Mouse (Mus musculus) frontal cortex, postnatal 36 days (tissue): Measurements from ENCODE around the gene Rab11fip4.

Source experiments
- DNase-seq, 2 experiments: peaks; one replicate each; pipeline ENCODE4 v3.0.0; 2022; ENCODE audit warnings: low spot score in 2 of 2

The Rab11fip4 gene

GRCm38 (mm10) chr11:79738725-79739558 is 147.9 kb downstream of the Rab11fip4 start:
- no peak for DNase-seq

- DNase-seq: no peak
Measured at GRCm38 (mm10) chr11:79740740-79741512, 149.9 kb downstream of the Rab11fip4 start.

- no peak for DNase-seq
Measured at GRCm38 (mm10) chr11:79746552-79747102, 155.6 kb downstream of the Rab11fip4 start.
